Mouse (Mus musculus) forelimb bud, embryonic 11.5 days (tissue): ENCODE measurements around the gene Vmn1r73.

ENCODE experiments used
- DNase-seq: peaks from one replicate; pipeline ENCODE4 v3.0.0-alpha.2; 2012; ENCODE audit warnings: low read depth, low spot score

The Vmn1r73 gene

GRCm38 (mm10) chr7:11729966-11730365 lies at the start of gene Vmn1r73:
Gene Vmn1r73 (plus strand): TSS chr7:11730266.
- DNase-seq = no peak
